Mouse (Mus musculus) MEL (cell line): ENCODE data around the gene Smg6.

Source experiments
- E2F4 ChIP-seq: IDR thresholded peaks from 2 replicates; pipeline ENCODE4 v1.6.1; 2011; ENCODE audit warnings: low read depth, low read length, improper control_type of control experiment, borderline replicate concordance
- EP300 ChIP-seq, 2 experiments: IDR thresholded peaks; 2 replicates each; pipeline ENCODE4 v1.6.1; 2011; ENCODE audit warnings: improper control_type of control experiment in 2 of 2, low read length in 2 of 2, low read depth in 1 of 2, mild to moderate bottlenecking in 1 of 2
- GATA1 ChIP-seq: IDR thresholded peaks from 2 replicates; pipeline ENCODE4 v1.6.1; 2011; ENCODE audit warnings: low read depth, low read length, improper control_type of control experiment
- HCFC1 ChIP-seq: IDR thresholded peaks from 2 replicates; pipeline ENCODE4 v1.6.1; 2012; ENCODE audit warnings: low read depth, mild to moderate bottlenecking, inconsistent platforms, low read length, improper control_type of control experiment, moderate library complexity
- MAFK ChIP-seq: IDR thresholded peaks from 2 replicates; pipeline ENCODE4 v1.6.1; 2011; ENCODE audit warnings: low read depth, mild to moderate bottlenecking, low read length, improper control_type of control experiment, borderline replicate concordance
- POLR2A ChIP-seq, 2 experiments: IDR thresholded peaks; 2 replicates each; pipeline ENCODE4 v1.6.1; 2011 to 2012; ENCODE audit warnings: low read length in 2 of 2, mild to moderate bottlenecking in 2 of 2, control low read depth in 1 of 2, improper control_type of control experiment in 1 of 2, low read depth in 1 of 2, moderate library complexity in 1 of 2; ENCODE audit not compliant: control insufficient read depth in 1 of 2, insufficient read depth in 1 of 2, poor library complexity in 1 of 2
- POLR2AphosphoS2 ChIP-seq: IDR thresholded peaks from 2 replicates; pipeline ENCODE4 v1.6.1; 2011; ENCODE audit warnings: low read length, improper control_type of control experiment
- TAL1 ChIP-seq: IDR thresholded peaks from 2 replicates; pipeline ENCODE4 v1.6.1; 2012; ENCODE audit warnings: mild to moderate bottlenecking, inconsistent platforms, low read length, moderate library complexity, mixed read lengths
- USF1 ChIP-seq: IDR thresholded peaks from 2 replicates; pipeline ENCODE4 v1.6.1; 2014; ENCODE audit warnings: low read depth, mild to moderate bottlenecking, inconsistent platforms, low read length, improper control_type of control experiment, moderate library complexity
- ZC3H11A ChIP-seq: IDR thresholded peaks from 2 replicates; pipeline ENCODE4 v1.6.1; 2012; ENCODE audit warnings: low read depth, mild to moderate bottlenecking, inconsistent platforms, low read length, improper control_type of control experiment

- TF ChIP-seq MAFK (no peak), GATA1 (no peak), ZC3H11A (no peak), POLR2AphosphoS2 (no peak), POLR2A (IDR thresholded peaks at IDR 0.05; ENCODE audit: control insufficient read depth in 1 of 2, insufficient read depth in 1 of 2, low read depth in 1 of 2, low read length in 2 of 2, poor library complexity in 1 of 2) (no peak), USF1 (no peak), EP300 (IDR thresholded peaks at IDR 0.05; ENCODE audit: low read depth in 1 of 2, low read length in 2 of 2) (no peak), HCFC1 (no peak), TAL1 (no peak), E2F4 (no peak)
Observed at GRCm38 (mm10) chr11:74989047-74989446, 63.4 kb downstream of the Smg6 start.
